Mouse (Mus musculus) effector memory CD4-positive, alpha-beta T cell, adult 7 months (primary cell): Measurements from ENCODE around the gene Cttnbp2nl. TPM values are rescaled to one million over a fixed set of nuclear protein-coding genes. Genes with fewer than 3 reads are reported as not detected.

Source experiments
- polyA plus RNA-seq: library from polyadenylated mRNA; unstranded; fragments of 100-300 nt; shearing (Covaris generic); gene quantifications from one replicate; pipeline ENCODE4 v1.2.1, GENCODE M21; 2017

Gene Cttnbp2nl
- not detected for polyA plus RNA-seq

DNA sequence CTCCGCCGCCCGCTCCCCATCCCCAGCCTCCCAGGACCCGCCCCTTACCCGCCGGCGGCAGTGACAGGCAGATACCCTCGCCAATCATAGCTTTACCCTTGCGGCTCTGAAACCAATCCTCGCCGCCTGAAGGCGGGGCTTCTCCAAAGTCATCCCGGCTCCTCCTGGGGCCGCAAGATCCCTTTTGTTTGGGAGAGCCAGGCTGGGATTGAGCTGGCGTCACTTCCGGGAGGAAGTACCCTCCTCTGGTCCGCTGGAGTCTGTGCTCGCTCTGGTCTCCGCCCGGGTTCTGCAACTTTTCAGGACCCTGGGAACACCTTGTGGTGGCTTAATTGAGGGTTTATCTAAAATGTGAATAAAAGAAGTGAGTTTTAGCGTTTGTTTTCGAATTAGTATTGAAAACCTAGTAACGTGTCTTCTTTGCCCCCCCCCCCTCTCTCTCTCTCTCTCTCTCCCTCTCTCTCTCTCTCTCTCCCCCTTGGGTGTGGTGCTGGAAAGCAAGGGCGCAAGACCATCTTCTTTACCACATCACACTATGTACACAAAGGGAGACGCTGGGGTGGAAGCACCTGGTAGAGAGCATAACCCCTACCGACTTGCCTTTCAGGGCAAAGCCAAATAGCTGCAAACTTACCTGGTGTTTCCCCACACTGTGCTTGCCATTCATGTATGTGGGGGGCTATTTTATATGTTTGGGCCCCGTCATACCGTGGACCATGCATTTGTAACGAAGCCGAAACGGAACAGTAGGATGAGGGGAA lies at the start of gene Cttnbp2nl:
Gene Cttnbp2nl (minus strand): TSS at position 210 of the 761 bp plus-strand sequence.

DNA sequence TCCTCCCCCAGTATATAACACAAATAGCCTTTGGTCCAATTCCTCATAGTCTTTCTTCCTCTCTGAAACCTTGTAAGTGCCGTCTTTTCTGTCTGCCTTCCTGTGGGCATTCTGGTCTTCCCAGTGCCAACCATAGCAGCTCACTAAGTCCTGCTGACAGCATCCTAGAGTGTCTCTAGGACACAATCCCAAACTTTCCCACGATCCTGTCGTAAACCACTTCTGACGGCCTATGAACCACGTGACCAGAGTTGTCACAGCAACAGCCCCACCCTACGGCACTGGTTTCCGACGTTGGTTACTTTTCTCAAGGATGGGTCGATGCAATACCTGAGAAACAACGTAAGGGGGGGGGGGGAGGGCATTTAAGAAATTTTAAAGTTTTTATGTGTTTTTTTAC lies 13.6 kb upstream of the Cttnbp2nl start, which contains the start of gene 4930564D02Rik:
Gene 4930564D02Rik (plus strand): TSS at position 301 of the 400 bp plus-strand sequence.

DNA sequence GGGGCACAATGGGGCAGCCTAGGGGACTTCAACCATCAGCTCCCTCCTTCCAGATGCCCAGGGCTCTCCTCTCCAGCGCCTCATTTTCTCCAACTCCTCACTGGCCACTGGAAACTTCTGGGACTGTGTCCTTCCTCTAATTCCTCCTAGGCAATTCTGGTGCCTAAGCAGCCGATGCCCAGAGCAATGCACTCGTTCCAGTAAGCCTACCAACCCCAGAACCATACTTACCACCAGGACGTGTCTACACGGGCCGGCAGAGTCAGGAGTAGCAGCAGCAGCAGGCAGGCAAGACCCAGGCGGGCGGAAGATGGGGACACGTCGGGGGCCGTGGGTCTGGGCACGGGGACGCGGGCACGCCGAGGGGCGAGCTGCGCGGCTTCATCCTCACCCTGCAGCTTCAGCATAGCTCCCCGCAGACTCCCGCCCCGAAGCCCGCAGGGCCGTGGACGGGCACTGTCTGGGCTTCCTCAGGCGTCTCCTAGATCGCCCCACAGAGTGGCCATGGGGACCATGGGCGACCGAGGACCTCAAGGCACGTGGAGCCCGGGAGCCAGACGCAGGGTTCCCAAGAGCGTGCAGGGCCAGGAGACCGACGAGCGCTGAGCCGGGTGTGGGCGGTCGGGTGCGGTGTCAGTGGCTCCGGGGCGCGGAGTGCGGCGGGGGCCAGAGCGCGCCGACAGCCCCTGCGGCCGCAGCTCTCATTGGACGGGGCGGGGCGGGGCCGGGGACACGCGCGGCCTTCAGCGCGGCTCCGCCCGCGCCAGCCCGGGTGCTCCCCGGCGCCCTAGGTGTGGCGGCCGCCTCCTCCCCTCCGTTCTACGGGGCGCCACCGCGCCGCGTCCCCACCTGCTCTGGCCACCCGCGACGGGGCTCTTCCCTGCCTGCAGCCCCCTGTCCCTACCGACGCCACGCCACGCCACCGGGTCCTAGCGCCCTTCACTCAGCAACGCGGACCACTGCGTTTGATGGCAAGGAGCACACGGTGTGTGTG lies 91.6 kb downstream of the Cttnbp2nl start, which contains the start of gene Wnt2b:
Gene Wnt2b (minus strand): TSS at position 856 of the 994 bp plus-strand sequence.

Other genes with a start within 250 kb of the Cttnbp2nl start
- 27.9 TPM for gene Mov10, start 234.6 kb downstream of the Cttnbp2nl start, polyA plus RNA-seq
- gene St7l, start 189.1 kb downstream of the Cttnbp2nl start, polyA plus RNA-seq, result 41.6 TPM
- 354 TPM for gene Capza1, start 188.6 kb downstream of the Cttnbp2nl start, polyA plus RNA-seq
- not detected for gene Wnt2b, start 91.2 kb downstream of the Cttnbp2nl start, polyA plus RNA-seq
- not detected for gene 4930564D02Rik, start 13.7 kb upstream of the Cttnbp2nl start, polyA plus RNA-seq